Mouse (Mus musculus) heart, postnatal 10 days (tissue): ENCODE results near the gene Cldn9. TPM values are rescaled to one million over a fixed set of nuclear protein-coding genes. Genes with fewer than 3 reads are reported as not detected.

Experiments used
- DNase-seq, 2 experiments: peaks; one replicate each; pipeline ENCODE4 v3.0.0; 2021
- intact Hi-C: fragments of 180-260 bp; cut with DNase I; formaldehyde crosslinking; loops from one replicate; pipeline ENCODE4 v1.15.1; 2025
- total RNA-seq, 2 experiments: library from RNA; stranded (reverse); gene quantifications; 2 replicates each; pipeline ENCODE4 v1.2.3; 2021

Gene Cldn9
- total RNA-seq, 2 experiments from 2014 or later = not detected

DNA sequence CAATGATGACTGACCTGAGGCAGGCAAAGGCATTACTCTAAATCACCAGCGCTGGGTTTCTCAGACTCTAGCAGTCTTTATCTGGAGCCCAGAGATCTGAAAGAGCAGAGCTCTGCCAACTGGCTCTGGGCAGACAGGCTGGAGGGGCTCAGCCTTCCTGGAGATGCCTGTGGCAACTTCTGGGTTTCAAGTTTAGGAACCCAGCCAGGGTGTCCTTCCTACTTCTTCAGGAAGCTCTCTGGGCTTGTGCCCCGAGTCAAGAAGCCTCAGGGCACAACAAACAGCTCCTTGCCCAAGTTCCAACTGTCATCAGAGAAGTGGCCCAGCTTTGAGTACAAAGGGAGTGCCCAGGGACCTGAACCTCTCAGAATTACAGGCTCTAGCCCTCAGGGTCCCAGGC, 29.4 kb downstream of the Cldn9 start:
- intact Hi-C loops = no loop called here
- no peak for DNase-seq

DNA sequence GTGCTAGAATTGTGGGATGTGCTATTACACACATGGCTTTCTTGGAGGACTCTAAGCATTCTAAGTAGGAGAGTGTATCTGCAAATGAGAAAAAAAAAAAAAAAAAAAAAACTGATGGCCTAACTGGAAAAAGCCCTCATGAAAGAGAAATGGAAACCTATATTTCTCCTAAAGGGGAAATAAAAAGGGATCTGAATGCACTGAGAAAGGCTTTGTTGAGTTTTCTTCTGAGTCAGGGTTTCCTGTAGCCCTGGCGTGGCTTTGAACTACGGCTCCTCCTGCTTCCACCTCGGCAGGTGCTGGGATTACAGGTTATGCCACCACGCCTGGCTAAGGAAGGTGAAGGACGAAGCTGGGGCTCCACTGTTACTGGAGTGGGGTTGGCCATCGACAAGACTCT, 29.8 kb downstream of the Cldn9 start:
- intact Hi-C loops = no loop called here
- no peak for DNase-seq

DNA sequence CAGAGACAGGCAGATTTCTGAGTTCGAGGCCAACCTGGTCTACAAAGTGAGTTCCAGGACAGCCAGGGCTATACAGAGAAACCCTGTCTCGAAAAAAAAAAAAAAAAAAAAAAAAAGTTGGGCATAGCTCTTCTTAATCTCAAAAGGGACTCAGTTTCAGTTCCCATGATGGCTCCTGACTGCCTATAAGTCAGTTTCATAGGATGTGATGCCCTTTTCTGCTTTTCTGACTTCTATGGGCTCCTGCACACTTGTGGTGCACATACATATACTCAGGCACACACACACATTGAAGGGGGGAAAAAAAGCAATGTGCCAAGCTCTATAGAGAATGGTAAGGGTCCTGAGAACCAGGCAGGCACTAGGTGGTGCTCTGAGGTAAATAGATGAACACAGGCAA, 30.5 kb downstream of the Cldn9 start:
- DNase-seq = no peak

DNA sequence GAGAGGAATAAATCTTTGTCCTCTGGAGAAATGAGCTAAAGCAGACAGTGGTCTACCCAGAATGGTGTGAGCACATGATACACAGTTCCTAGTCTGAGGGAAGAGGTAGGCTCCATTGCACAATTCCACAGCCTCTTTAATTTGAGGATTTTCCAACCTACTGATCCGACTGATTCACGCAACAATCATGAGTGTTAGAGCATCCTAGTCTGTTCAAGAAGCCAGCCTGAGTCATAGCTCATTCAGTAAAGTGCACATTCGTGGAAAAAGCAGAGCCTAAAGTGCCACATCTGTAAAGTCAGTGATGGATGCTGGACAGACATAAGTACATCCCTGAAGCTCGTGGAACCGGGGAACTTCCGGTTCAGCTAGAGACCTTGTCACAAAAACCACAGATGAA, 32.5 kb downstream of the Cldn9 start:
- intact Hi-C loops = no loop called here
- no peak for DNase-seq

More for the DNA sequence above, 30.5 kb downstream of the Cldn9 start:
- intact Hi-C loops = no loop called here

DNA sequence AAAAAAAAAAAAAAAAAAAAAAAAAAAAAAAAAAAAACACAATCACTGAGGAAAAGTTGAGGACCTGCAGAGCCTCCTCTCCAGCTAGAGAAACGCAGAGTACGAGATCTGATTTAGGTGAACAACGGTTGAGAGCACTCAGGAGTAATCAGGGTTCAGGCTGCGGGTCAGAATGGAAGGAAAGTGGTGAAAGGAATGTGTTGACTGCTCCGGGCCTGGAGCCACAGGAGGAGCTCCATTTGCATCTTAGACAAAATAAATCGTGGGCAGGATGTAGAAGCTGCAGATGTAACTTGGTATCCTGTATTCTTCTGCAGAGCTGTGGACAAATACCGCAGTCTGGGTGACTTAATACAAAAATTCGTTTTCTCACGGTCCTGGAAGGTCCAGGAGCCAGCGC, 37.9 kb downstream of the Cldn9 start:
- no peak for DNase-seq
- intact Hi-C loops = no loop called here

DNA sequence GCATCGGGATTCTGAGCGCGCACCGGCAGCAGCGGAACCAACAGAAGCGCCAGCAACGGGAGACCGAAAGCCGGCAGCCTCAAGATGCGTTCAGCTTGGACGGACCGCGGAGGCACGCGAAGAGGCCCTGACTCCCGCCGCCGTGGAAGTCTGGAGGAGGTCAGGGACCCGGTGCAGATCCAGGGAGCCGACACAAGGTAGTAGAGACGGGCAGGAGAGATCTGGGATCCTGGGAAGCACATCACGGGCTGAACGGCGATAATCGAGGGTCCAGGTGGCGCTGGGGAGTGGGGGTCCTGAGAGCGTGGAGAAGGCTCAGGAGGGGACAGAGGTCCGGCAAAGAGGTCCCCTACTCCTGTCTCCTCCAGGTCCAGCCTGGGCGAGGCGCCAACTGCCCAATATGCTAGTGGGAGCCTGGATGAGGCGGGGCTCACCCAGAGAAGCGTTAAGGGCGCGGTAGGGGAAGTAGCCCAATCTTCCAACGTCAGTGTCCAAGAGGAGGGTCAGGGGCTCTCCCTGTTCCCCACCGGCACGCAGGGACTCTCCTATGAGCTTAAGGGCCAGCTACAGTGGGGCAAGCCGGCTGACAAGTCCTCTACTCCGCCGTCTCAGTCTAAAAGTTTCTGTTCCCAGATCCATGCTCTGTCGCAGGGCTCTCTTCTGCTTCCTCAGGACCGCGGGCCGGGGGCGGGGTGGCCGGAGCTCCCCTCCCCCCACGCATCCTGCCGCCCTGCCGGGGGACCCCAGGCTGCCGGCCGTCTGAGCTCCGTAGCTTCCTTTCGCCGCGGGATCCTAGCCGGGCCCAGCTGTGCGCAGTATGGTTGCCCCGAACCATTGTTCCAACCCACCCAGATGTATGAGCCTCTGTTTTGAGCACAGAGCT, 39.0 kb downstream of the Cldn9 start, which contains the start of gene Mmp25:
Gene Mmp25 (minus strand): TSS at position 665 of the 883 bp plus-strand sequence.
- intact Hi-C loops = no loop called here
- DNase-seq = no peak

Other genes with a start within 250 kb of the Cldn9 start
- not detected for gene Vmn2r117, start 204.3 kb downstream of the Cldn9 start, total RNA-seq
- 1 to 10 TPM; 5.4 to 7.1 TPM for gene Zfp213, start 119.8 kb downstream of the Cldn9 start, total RNA-seq
- 10 to 100 TPM in 1 of 2 experiments, 1 to 10 TPM in 1; 8.5 to 10.0 TPM for gene Zfp13, start 84.5 kb downstream of the Cldn9 start, total RNA-seq
- not detected for gene Zscan10, start 83.2 kb downstream of the Cldn9 start, total RNA-seq
- gene Mmp25, start 38.7 kb downstream of the Cldn9 start, total RNA-seq = under 1 TPM; 0.55 to 0.69 TPM
- not detected for gene Bicdl2, start 23.5 kb downstream of the Cldn9 start, total RNA-seq
- 100 to 1,000 TPM; 218 to 220 TPM for gene Hcfc1r1, start 10.4 kb downstream of the Cldn9 start, total RNA-seq
- gene Thoc6, start 10.1 kb downstream of the Cldn9 start, total RNA-seq = 10 to 100 TPM; 21.0 to 21.1 TPM
- gene Tnfrsf12a, start 6.6 kb downstream of the Cldn9 start, total RNA-seq = 100 to 1,000 TPM; 138 to 142 TPM
- not detected for gene Cldn6, start 4.8 kb downstream of the Cldn9 start, total RNA-seq
- not detected for gene 1520401A03Rik, start 38.8 kb upstream of the Cldn9 start, total RNA-seq
- 1 to 10 TPM; 7.7 to 9.3 TPM for gene Pkmyt1, start 42.3 kb upstream of the Cldn9 start, total RNA-seq
- 10 to 100 TPM; 17.5 to 22.0 TPM for gene Paqr4, start 56.8 kb upstream of the Cldn9 start, total RNA-seq
- gene Kremen2, start 61.8 kb upstream of the Cldn9 start, total RNA-seq = not detected
- gene Flywch1, start 87.6 kb upstream of the Cldn9 start, total RNA-seq = 10 to 100 TPM; 31.2 to 32.1 TPM
- 1 to 10 TPM; 2.3 to 2.4 TPM for gene Flywch2, start 102.1 kb upstream of the Cldn9 start, total RNA-seq
- 100 to 1,000 TPM; 230 to 231 TPM for gene Srrm2, start 106.5 kb upstream of the Cldn9 start, total RNA-seq
- gene Elob, start 145.1 kb upstream of the Cldn9 start, total RNA-seq = 100 to 1,000 TPM; 379 to 407 TPM
- not detected for gene Prss33, start 152.0 kb upstream of the Cldn9 start, total RNA-seq
- not detected for gene Prss32, start 159.8 kb upstream of the Cldn9 start, total RNA-seq
- not detected for gene Prss41, start 160.1 kb upstream of the Cldn9 start, total RNA-seq
- gene Prss21, start 184.0 kb upstream of the Cldn9 start, total RNA-seq = not detected
- gene Dcpp1, start 196.8 kb upstream of the Cldn9 start, total RNA-seq = not detected
- not detected for gene Dcpp2, start 196.9 kb upstream of the Cldn9 start, total RNA-seq
- not detected for gene Dcpp3, start 233.4 kb upstream of the Cldn9 start, total RNA-seq